Mouse (Mus musculus) kidney, embryonic 14.5 days (tissue): ENCODE data around the gene Pclaf. TPM values are rescaled to one million over a fixed set of nuclear protein-coding genes. Genes with fewer than 3 reads are reported as not detected.

Source experiments
- ATAC-seq: fragments of 200-750 bp; cut with Nextera tagmentation; 2 replicates; pipeline ENCODE4 v1.8.0; 2017; ENCODE audit warnings: moderate number of reproducible peaks, mild to moderate bottlenecking, moderate TSS enrichment, moderate library complexity; ENCODE audit not compliant: low FRiP score, low TSS enrichment
- H3K27ac ChIP-seq: fragments of 300-500 bp; sonication (generic); 2 replicates; pipeline ENCODE4 v1.5.1; 2014; ENCODE audit warnings: low read depth, mild to moderate bottlenecking, low read length, moderate library complexity, mixed read lengths
- H3K27me3 ChIP-seq: fragments of 300-500 bp; sonication (generic); 2 replicates; pipeline ENCODE4 v1.6.1; 2014; ENCODE audit warnings: mild to moderate bottlenecking, low read length; ENCODE audit not compliant: control insufficient read depth, insufficient read depth
- H3K36me3 ChIP-seq: fragments of 300-500 bp; sonication (generic); 2 replicates; pipeline ENCODE4 v1.6.1; 2014; ENCODE audit warnings: low read length, mixed read lengths; ENCODE audit not compliant: control insufficient read depth, insufficient read depth
- H3K4me1 ChIP-seq: fragments of 300-500 bp; sonication (generic); 2 replicates; pipeline ENCODE4 v1.6.1; 2014; ENCODE audit warnings: low read length, mixed read lengths; ENCODE audit not compliant: control insufficient read depth, insufficient read depth
- H3K4me2 ChIP-seq: fragments of 300-500 bp; sonication (generic); replicated peaks from 2 replicates; pipeline ENCODE4 v1.6.1; 2014; ENCODE audit warnings: low read depth, mild to moderate bottlenecking, low read length
- H3K4me3 ChIP-seq: fragments of 300-500 bp; sonication (generic); 2 replicates; pipeline ENCODE4 v1.5.1; 2014; ENCODE audit warnings: mild to moderate bottlenecking, low read length
- H3K9ac ChIP-seq: fragments of 300-500 bp; sonication (generic); 2 replicates; pipeline ENCODE4 v1.6.1; 2014; ENCODE audit warnings: low read depth, mild to moderate bottlenecking, low read length, moderate library complexity
- H3K9me3 ChIP-seq: fragments of 300-500 bp; sonication (generic); 2 replicates; pipeline ENCODE4 v1.6.1; 2016; ENCODE audit warnings: low read length; ENCODE audit not compliant: control insufficient read depth
- whole genome bisulfite sequencing: fragments of 180-500 bp; shearing (Covaris S2); extraction: QIAGEN DNeasy Blood & Tissue Kit; methylation state at CpG from one replicate; pipeline ENCODE4 v1.1.7; 2014; 5-methylcytosine and 5-hydroxymethylcytosine counted together
- polyA plus RNA-seq: library from polyadenylated mRNA; unstranded; fragments of >200 nt; fragmentation: Nextera tagmentation; extraction: Ambion mirVana; gene quantifications from 2 replicates; pipeline ENCODE4 v1.2.1, GENCODE M21; 2014

Pclaf gene
- polyA plus RNA-seq, 1 experiment from 2014 or later = 283 TPM

DNA sequence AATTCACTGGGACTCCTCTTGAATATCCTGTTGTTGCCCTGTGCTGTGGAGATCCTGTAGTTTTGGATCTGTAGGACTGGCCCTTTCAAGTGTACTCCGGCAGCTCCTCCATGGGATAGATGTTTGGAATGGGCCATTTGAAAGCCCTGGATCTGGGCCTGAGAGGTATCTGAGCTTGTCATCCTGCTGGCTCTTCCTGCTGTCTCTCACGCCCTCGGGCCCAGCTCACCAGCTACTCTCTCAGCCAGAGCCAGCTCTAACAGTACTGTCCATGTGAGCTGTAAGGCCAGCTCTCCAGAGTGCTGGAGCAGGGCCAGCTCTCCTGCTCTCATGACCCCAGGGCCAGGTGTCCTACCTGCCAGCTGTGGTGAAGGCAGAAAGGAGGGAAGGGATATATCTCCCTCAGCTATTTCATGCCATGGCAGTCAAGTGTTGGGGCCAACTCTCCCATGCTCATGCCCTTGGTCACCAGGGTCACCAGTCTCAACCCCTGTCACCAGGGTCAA, 61.1 kb downstream of the Pclaf start:
- Histone ChIP-seq H3K4me1 (no peaks in the 10 kb centered on the region), H3K4me2 (no peak overlapping the region), H3K27me3 (no peaks in the 10 kb centered on the region), H3K9ac (no peak overlapping the region), H3K9me3 (no peaks in the 10 kb centered on the region), H3K36me3 (peaks cover 3% of the 10 kb centered on the region; the same call in 1 of the 2 replicates), H3K27ac (no peak overlapping the region), H3K4me3 (no peak overlapping the region)
- no peak for ATAC-seq
- 87% methylated on average over 3 of the region's 3 CpGs for WGBS

Other genes starting within 250 kb of the Pclaf start
- gene Oaz2, start 222.2 kb upstream of the Pclaf start, polyA plus RNA-seq = 194 and 204 TPM in 2 replicates
- 9.1 and 10.0 TPM in 2 replicates for gene Zfp609, start 62.7 kb upstream of the Pclaf start, polyA plus RNA-seq
- 24.0 and 36.6 TPM in 2 replicates for gene Trip4, start 18.6 kb downstream of the Pclaf start, polyA plus RNA-seq
- 17.0 and 20.8 TPM in 2 replicates for gene Csnk1g1, start 18.7 kb downstream of the Pclaf start, polyA plus RNA-seq
- gene Ppib, start 170.0 kb downstream of the Pclaf start, polyA plus RNA-seq = 622 and 701 TPM in 2 replicates
- gene Snx22, start 179.5 kb downstream of the Pclaf start, polyA plus RNA-seq = 0.91 and 1.5 TPM in 2 replicates
- gene Snx1, start 236.3 kb downstream of the Pclaf start, polyA plus RNA-seq = 90.1 and 130 TPM in 2 replicates
- 164 and 171 TPM in 2 replicates for gene Ciao2a, start 236.4 kb downstream of the Pclaf start, polyA plus RNA-seq